Mouse (Mus musculus): ENCODE measurements at regions not wholly inside any gene's neighbourhood (a gene's known extent, or its start where the extent isn't known, plus 50 kb on each side); places are given as distances from the start of the nearest gene placed in this dataset.

GRCm38 (mm10) chr12:115771176-115771575 is 276.3 kb upstream of the Zfp386 start:
- peak in 1 of 2 experiments; percentile 6 for DNase-seq (ENCODE audit: low spot score in 2 of 2)

DNA sequence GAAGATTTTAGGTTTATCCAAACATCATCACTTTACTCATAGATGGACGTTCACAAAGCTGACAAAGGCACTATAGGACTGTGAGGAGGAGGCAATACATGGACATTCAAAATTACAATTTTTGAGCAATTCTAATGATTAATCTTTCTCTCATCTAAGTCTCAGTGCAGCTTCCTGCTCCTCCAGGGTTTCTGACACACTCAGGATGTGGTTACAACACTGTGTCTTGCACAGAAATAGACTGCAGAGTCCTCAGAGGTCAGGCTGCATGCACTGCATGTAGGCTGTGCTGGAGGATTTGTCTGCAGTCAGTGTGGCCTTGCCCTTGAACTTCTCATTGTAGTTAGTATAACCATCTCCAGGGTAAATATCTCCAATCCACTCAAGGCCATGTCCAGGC is 257.2 kb upstream of the Zfp386 start:
- DNase-seq (ENCODE audit: low spot score in 2 of 2): peak; percentile 8 to 17

DNA sequence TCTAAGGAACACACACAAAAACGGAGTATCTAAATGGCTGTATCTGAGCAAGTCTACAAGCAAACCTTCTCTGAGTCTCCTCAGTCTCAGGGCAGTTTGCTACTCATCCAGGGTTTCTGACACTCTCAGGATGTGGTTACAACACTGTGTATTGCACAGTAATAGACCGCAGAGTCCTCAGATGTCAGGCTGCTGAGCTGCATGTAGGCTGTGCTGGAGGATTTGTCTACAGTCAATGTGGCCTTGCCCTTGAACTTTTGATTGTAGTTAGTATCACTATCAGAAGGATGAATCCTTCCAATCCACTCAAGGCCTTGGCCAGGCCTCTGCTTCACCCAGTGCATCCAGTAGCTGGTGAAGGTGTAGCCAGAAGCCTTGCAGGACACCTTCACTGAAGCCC is 245.0 kb upstream of the Zfp386 start:
- DNase-seq (ENCODE audit: low spot score in 2 of 2): peak; percentile 1 to 5

GRCm38 (mm10) chr12:115803675-115804074 is 243.8 kb upstream of the Zfp386 start:
- peak in 1 of 2 experiments; percentile 6 for DNase-seq (ENCODE audit: low spot score in 2 of 2)

GRCm38 (mm10) chr12:115807978-115808377 is 239.5 kb upstream of the Zfp386 start:
- no peak for DNase-seq (ENCODE audit: low spot score in 2 of 2)
